In genomic region chr4:33491108-33491507, GRCm38 (mm10) we compare ENCODE assay signal across 23 mouse cellular contexts.
"Had no signal": no experiment of that assay in that cellular context is flagged by ENCODE, and none has a peak within 500 bp of the region (broad histone marks: within the 10 kb centered on the region; RNA-seq: fewer than 3 reads in every experiment).

No protein-coding gene starts in this region.

- ATAC-seq: lung, postnatal 0 days; midbrain, embryonic 16.5 days had no signal

- H3K9me3 ChIP-seq: liver, embryonic 15.5 days; lung, embryonic 15.5 days; megakaryocyte, embryonic 14.5 days; midbrain, embryonic 12.5 days; stomach, embryonic 15.5 days had no signal

- H3K4me3 ChIP-seq: liver, embryonic 15.5 days; lung, embryonic 15.5 days; megakaryocyte, embryonic 14.5 days; midbrain, embryonic 12.5 days; myocyte; neural tube, embryonic 13.5 days; neural tube, embryonic 15.5 days; stomach, embryonic 15.5 days had no signal

- H3K36me3 ChIP-seq: liver, embryonic 15.5 days; lung, embryonic 15.5 days; midbrain, embryonic 12.5 days; neural tube, embryonic 15.5 days; stomach, embryonic 15.5 days had no signal

- H3K4me2 ChIP-seq: liver, embryonic 15.5 days; lung, embryonic 15.5 days; midbrain, embryonic 12.5 days; neural tube, embryonic 13.5 days; neural tube, embryonic 15.5 days; stomach, embryonic 15.5 days had no signal

- H3K27me3 ChIP-seq: liver, embryonic 15.5 days; lung, embryonic 15.5 days; megakaryocyte, embryonic 14.5 days; midbrain, embryonic 12.5 days; neural tube, embryonic 13.5 days; neural tube, embryonic 15.5 days; stomach, embryonic 15.5 days had no signal

- DNase-seq: lung, adult 2 months; lung, postnatal 14 days; lung, postnatal 36 days; midbrain, embryonic 14.5 days; retina, postnatal 1 day; right cerebral cortex, adult 18-20 months; right cerebral cortex, postnatal 25 days; right cerebral cortex, postnatal 4 days; spleen, adult 18-20 months; thymus, adult 18-20 months; thymus, postnatal 14 days; thymus, postnatal 36 days had no signal

- H3K4me1 ChIP-seq: lung, embryonic 15.5 days; midbrain, embryonic 12.5 days; neural tube, embryonic 13.5 days; neural tube, embryonic 15.5 days; stomach, embryonic 15.5 days had no signal

- H3K27ac ChIP-seq: liver, embryonic 15.5 days; lung, embryonic 15.5 days; macrophage; midbrain, embryonic 12.5 days; neural tube, embryonic 13.5 days; neural tube, embryonic 15.5 days; stomach, embryonic 15.5 days had no signal

- H3K9ac ChIP-seq: liver, embryonic 15.5 days; lung, embryonic 15.5 days; midbrain, embryonic 12.5 days; neural tube, embryonic 13.5 days; neural tube, embryonic 15.5 days; stomach, embryonic 15.5 days had no signal
